Mouse (Mus musculus): ENCODE data around the gene Usp28.

The Usp28 gene

DNA sequence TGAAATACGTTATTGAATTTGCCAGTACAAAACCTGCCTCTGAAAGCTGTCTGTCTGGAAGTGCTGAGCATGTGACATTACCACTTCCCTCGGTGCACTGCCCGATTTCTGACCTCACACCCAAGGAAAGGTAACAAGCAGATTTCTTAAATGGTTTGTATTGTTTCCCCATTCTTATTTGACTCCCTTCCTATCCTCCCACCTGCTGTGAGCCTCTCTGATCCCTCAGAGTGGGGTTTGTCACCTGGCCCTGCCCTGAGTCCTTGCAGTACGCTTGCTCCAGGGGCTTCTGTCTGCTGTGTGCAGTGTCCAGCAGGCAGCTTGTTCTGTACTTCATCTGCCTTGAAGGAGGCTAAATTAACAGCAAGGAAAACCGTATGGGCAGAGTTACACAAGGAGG, 38.8 kb downstream of the Usp28 start:
- no peak for DNase-seq

DNA sequence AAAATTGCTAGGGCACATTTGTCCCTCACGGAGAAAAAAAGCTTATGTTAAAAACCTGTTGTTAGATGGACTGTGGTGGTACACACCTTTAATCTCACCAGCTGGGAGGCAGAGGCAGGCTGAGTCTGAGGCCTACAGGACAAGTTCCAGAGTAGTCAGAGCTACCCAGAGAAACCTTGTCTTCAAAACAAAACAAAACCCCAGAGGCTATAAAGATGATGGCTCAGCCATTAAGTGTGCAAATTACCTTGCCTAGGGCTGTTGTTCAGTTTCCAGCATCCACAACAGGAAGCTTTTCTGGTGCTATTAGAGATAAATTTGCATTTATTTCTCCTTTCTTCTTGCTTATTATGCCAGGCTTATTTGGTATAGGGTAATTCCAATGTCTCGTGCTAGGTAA, 39.4 kb downstream of the Usp28 start:
- DNase-seq, result no peak

DNA sequence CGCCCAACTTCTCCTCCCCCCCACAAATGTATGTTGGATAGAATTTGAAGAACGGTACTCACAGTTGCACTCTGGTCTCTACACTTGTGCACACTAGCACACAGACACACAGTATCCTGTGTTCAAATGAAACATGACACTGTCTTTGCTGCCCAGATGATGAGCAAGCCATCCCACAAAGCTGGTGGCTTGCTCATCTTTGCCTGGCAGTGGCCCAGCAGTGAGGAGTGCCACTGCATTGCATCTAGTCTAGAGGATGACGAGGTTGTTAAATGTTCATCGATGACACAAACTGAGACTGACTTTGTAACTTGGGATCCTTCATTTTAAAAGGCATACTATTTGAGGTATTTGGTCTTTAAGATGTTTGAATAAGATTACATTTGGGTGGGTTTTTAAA, 49.6 kb downstream of the Usp28 start:
- no peak for DNase-seq

DNA sequence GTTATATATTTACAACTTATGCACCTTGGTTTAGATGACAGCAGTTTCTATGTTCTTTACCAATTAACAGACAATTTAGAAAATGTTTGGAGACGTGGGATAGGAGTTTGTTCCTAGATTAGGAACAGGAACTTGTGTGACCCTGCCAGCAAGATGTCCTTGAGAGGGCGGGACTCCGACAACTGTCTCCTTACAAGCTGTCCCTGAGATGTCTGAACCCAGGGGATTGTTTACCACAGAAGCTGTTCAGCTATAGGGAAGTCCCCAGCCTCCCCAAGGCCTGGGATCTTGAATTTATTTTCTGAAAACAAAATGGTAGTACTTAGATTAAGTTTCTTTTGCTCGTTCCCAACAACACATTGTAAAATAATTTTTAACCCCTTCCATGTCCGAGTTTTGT, 65.7 kb downstream of the Usp28 start:
- DNase-seq, result no peak

DNA sequence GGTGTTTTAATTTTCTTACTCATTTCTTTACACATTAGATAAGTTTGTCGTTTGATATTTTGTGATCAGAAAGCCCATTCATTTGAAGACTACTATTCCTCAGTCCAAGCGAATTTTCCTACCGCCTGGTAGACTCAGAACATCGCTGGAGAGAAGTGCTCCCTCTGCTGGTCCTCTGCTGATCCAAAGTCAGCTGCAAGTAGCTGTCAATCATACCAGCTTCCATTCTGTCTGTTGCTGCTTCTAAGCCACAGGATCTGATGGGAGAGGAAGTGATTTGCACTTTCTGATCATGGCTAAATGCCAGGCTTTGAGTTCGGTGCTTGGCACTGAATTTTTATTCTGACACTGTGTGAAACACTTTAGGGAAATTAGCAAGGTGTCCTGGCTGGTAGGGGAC, 66.2 kb downstream of the Usp28 start:
- peak; percentile 44 to 50 for DNase-seq

DNA sequence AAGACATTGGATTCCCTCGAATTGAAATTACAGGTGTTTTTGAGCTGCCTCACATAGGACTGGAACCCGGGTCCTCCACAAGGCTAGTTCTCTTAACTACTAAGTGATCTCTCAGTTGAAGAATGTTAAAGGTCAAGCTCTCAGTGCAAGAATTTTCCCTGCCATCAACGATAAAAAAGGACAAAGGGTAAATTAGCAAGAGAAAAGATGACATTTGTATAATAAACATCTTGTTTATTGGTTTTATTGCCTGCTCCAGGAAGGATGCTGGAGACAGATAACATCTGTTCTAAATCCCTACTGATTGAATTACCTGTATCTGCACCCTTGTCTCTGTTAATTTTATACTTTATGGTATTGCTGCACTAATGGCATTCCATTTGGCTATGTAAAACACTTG, 68.9 kb downstream of the Usp28 start:
- no peak for DNase-seq

DNA sequence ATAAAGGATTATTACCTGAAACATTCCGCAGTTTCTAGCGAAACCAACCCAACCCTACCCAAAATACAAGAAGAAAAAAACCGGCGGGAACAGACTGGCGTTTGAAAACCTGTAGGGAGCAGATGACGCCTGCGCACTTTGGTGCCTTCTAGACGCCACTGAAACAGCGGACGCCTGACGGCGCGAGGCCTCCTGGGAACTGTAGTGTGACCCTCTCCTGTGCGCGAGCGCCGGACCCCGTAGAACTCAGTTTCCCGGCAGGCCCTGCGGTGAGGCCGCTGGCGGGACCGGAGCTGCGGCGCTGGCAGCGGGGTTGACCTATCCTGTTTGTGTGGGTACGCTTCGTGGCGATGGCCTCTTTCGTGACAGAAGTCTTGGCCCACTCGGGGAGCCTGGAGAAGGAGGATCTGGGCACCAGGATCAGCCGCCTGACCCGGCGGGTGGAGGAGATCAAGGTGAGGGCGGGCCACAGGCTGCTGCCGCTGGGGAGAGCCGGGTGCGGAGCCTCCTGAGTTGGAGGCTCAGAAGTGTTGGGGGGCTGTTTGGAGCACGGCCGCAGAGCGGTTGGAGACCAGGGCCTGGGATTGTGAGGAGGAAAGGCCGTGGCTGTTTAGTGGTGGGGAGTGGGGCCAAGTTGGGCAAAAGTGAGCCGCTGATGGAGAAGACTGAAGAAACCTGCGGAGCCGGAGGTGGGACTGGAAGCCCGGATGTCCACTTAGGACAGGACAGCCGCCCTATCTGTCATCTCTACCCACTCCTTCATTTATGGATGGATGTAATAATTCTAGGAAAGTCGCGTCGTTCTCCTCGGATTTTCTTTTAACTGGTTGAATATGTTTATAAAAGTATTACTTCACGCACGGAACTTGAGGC, 70.4 kb downstream of the Usp28 start, which contains the start of gene Zw10:
Zw10 (plus strand) TSS at position 281 of the 873 bp plus-strand sequence.
- DNase-seq, result peak; percentile 95

DNA sequence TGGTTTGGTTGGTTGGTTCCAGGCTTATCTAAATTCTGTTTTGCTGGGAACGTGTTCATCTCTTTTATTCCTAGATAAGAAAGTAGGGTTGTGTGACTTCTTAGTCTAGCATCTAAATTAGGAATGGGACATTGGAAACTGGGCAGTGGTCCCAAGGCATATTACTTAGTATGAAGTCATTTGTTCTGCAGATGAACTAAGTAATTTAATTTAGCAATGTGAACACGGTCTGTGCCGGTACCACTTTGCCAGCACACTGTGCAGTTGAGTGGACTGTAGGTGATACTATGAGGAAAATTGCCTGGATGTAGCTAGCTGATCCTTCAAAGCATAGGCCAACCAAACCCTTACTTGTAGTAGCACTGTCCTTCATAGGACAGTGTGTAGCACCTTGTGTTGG, 91.7 kb downstream of the Usp28 start:
- no peak for DNase-seq

DNA sequence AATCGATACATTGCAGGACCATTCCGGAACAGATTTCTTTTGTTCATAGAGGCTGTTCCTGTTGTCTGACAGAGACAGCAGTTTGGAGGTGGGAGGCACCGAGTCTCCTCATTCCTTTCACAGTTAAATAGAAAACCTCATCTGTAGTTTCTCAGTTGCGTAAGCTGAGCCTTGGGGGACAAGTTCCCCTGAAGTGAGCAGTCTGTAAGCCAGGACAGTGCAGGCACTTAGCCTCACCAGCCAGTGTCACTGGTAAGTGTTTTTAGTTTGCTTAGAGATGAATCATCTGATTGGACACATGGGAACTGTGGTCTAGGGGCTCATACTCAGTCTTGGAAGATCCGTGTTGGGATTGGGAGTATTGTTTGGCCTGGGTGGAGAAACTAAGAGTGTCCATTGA, 95.9 kb downstream of the Usp28 start, which contains the start of gene Tmprss5:
Tmprss5 (plus strand) TSS at position 154 of the 400 bp plus-strand sequence.
- DNase-seq, result no peak

DNA sequence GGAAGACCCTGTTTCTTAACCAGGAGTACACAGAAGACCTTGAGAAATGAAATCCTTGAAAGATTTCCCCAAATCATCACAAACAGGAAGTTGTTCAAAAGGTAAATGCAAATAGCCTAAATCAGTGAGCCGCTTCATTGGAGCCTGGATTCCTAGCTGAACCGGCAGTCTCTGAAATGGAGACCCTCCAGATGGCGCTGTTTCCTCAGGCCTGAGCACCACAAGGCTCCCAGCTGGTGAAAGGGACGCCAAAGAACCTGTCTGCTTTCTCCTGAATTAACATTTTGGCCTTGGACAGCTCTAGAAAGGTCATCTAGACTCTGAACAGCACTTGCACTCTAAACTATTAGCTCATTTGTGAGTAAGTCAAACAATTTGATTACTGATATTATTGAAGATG, 96.4 kb downstream of the Usp28 start:
- peak; percentile 21 to 52 for DNase-seq

DNA sequence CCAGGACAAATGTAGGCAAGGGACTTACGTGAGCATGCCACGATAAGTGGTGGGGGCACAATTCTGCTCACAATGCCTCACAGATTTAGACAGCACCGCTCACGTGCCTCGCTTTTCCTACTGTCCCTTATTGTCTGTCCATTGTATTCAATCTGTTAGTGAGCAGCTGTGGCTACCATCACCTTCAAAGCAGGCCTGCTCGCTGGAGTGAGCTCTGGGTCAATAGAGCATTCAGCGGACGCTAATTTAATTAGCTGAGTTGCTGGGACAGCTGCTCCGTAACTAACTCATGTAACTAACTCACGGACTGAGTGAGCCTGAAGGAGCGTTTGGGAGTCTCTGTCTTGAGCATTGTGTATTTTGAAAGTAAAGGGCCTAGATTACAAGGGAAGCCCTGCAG, 102.1 kb downstream of the Usp28 start:
- DNase-seq, result no peak
